In the genomic region with DNA sequence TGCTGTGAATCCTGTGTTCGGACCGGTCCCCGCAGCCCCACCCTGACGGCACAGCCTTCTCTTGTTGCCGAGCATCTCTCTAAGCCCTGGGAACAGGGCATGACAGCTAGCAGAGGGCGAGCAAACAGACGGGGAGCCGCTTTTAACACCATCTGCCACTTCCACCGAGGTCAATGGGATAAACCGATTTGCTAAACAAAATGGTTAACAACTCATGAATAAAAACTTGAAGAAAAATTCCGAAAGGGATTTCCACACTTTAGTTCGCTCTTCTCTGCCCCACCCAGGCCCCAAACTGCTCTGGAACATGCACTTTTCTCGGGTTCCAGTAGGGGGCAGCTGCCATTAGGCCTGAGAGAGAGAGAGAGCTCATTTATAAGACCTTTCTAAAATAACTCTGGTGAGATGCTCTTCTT, we compare ENCODE assay signal across 8 mouse cellular contexts.
A peak's percentile ranks its signal among the peaks of the same experiment; 100 is the strongest.
DNase-seq lines count a peak whose midpoint lies in the region; ATAC-seq and TF ChIP-seq lines count a peak whose summit lies in the region.

No protein-coding gene starts in this region.

- ATAC-seq in kidney, embryonic 16.5 days (ENCODE audit: low FRiP score, low TSS enrichment): no peak
- peak; percentile 83 for ATAC-seq in hindbrain, postnatal 0 days
- peak; percentile 59; the same call in 1 of the 2 replicates for ATAC-seq in neural tube, embryonic 13.5 days (ENCODE audit: low read depth)

- WGBS in kidney, embryonic 16.5 days: 20% methylated on average over 13 of the region's 13 CpGs
- 10% methylated on average over 13 of the region's 13 CpGs for WGBS in hindbrain, postnatal 0 days
- 11% methylated on average over 13 of the region's 13 CpGs for WGBS in neural tube, embryonic 13.5 days

- no peaks in the 10 kb centered on the region for H3K27me3 ChIP-seq in kidney, embryonic 16.5 days (ENCODE audit: insufficient read depth, low read length)
- H3K27me3 ChIP-seq in hindbrain, postnatal 0 days (ENCODE audit: insufficient read depth, low read length): no peaks in the 10 kb centered on the region
- H3K27me3 ChIP-seq in neural tube, embryonic 13.5 days: 0 out of 2 replicates have a peak, but pooled peaks cover 7% of the 10 kb centered on the region

- H3K9ac ChIP-seq in kidney, embryonic 16.5 days (replicated peaks; ENCODE audit: low read length): no peak overlapping the region
- H3K9ac ChIP-seq in ES-E14 (ENCODE audit: insufficient read depth, low read depth, low read length, poor library complexity, severe bottlenecking): no peak overlapping the region
- H3K9ac ChIP-seq in hindbrain, postnatal 0 days (replicated peaks; ENCODE audit: low read length): no peak overlapping the region
- peak overlapping the region; percentile 47; the same call in 1 of the 2 replicates for H3K9ac ChIP-seq in neural tube, embryonic 13.5 days

- DNase-seq in kidney, adult 8-10 months: peak; percentile 8 to 45
- peak; percentile 37 for DNase-seq in ES-E14 (ENCODE audit: low read depth, low spot score)
- peak; percentile 52 to 75 for DNase-seq in cerebellum, postnatal 25 days
- peak; percentile 70 for DNase-seq in hindbrain, postnatal 0 days (ENCODE audit: low spot score)
- no peak for DNase-seq in gastrocnemius, postnatal 25 days
- no peak for DNase-seq in spleen, postnatal 36 days (ENCODE audit: low spot score in 2 of 2)

- peak; percentile 73 for TF ChIP-seq CTCF in hindbrain, postnatal 0 days (IDR thresholded peaks at IDR 0.05; ENCODE audit: low read depth)

- H3K4me2 ChIP-seq in kidney, embryonic 16.5 days (replicated peaks; ENCODE audit: low read depth, low read length): no peak overlapping the region
- H3K4me2 ChIP-seq in hindbrain, postnatal 0 days (ENCODE audit: low read depth, low read length): peak overlapping the region; percentile 29; the same call in 1 of the 2 replicates
- H3K4me2 ChIP-seq in neural tube, embryonic 13.5 days: peak overlapping the region; percentile 30; the same call in 1 of the 2 replicates

- in situ Hi-C loops in ES-E14 (cut with MboI; ENCODE audit: low sequenced_read_pairs in 2 of 2, unreplicated experiment in 2 of 2): no loop called here

- no peaks in the 10 kb centered on the region for H3K4me1 ChIP-seq in kidney, embryonic 16.5 days (ENCODE audit: insufficient read depth, low read length)
- H3K4me1 ChIP-seq in ES-E14 (ENCODE audit: control insufficient read depth in 2 of 2, insufficient read depth in 2 of 2, low read length in 2 of 2, poor library complexity in 1 of 2): no peaks in the 10 kb centered on the region
- peaks cover 6% of the 10 kb centered on the region; the same call in 1 of the 2 replicates for H3K4me1 ChIP-seq in hindbrain, postnatal 0 days (ENCODE audit: insufficient read depth, low read length)
- H3K4me1 ChIP-seq in neural tube, embryonic 13.5 days (replicated peaks): peaks cover 16% of the 10 kb centered on the region

- H3K36me3 ChIP-seq in kidney, embryonic 16.5 days (ENCODE audit: insufficient read depth, low read length): no peaks in the 10 kb centered on the region
- H3K36me3 ChIP-seq in ES-E14 (ENCODE audit: control insufficient read depth, insufficient read depth, low read length, poor library complexity, severe bottlenecking): no peaks in the 10 kb centered on the region
- no peaks in the 10 kb centered on the region for H3K36me3 ChIP-seq in hindbrain, postnatal 0 days (ENCODE audit: insufficient read depth, low read length)
- no peaks in the 10 kb centered on the region for H3K36me3 ChIP-seq in neural tube, embryonic 13.5 days

- H3K9me3 ChIP-seq in kidney, embryonic 16.5 days (ENCODE audit: low read length): no peaks in the 10 kb centered on the region
- H3K9me3 ChIP-seq in ES-E14 (ENCODE audit: control insufficient read depth, insufficient read depth, low read depth, low read length): no peaks in the 10 kb centered on the region
- H3K9me3 ChIP-seq in hindbrain, postnatal 0 days (ENCODE audit: low read length): no peaks in the 10 kb centered on the region
- no peaks in the 10 kb centered on the region for H3K9me3 ChIP-seq in neural tube, embryonic 13.5 days

- no peak overlapping the region for H3K27ac ChIP-seq in kidney, embryonic 16.5 days (ENCODE audit: low read length)
- H3K27ac ChIP-seq in ES-E14 (ENCODE audit: insufficient read depth, low read depth, low read length, poor library complexity, severe bottlenecking): no peak overlapping the region
- no peak overlapping the region for H3K27ac ChIP-seq in hindbrain, postnatal 0 days
- 0 out of 2 replicates have a peak overlapping the region, but pooled peaks have one; percentile 4 for H3K27ac ChIP-seq in neural tube, embryonic 13.5 days (replicated peaks)

- no peak overlapping the region for H3K4me3 ChIP-seq in kidney, embryonic 16.5 days (ENCODE audit: low read length)
- no peak overlapping the region; a peak in 1 of 4 replicates for H3K4me3 ChIP-seq in ES-E14 (ENCODE audit: insufficient read depth in 1 of 2, low read depth in 1 of 2, low read length in 2 of 2, poor library complexity in 1 of 2, severe bottlenecking in 1 of 2)
- no peak overlapping the region for H3K4me3 ChIP-seq in hindbrain, postnatal 0 days (ENCODE audit: low read length)
- no peak overlapping the region for H3K4me3 ChIP-seq in neural tube, embryonic 13.5 days

TF ChIP-seq in ES-E14, 5 proteins besides CTCF, POLR2A, EP300 and RAD21:
- TF ChIP-seq ZC3H11A (IDR thresholded peaks at IDR 0.05; ENCODE audit: borderline replicate concordance, low read depth, low read length): no peak
- TF ChIP-seq HCFC1 (IDR thresholded peaks at IDR 0.05; ENCODE audit: borderline replicate concordance, insufficient read depth, low read length): no peak
- no peak for TF ChIP-seq CHD2 (IDR thresholded peaks at IDR 0.05; ENCODE audit: low read depth, low read length)
- no peak for TF ChIP-seq MAFK (IDR thresholded peaks at IDR 0.05; ENCODE audit: insufficient read depth, low read depth, low read length)
- no peak for TF ChIP-seq ZNF384 (IDR thresholded peaks at IDR 0.05; ENCODE audit: low read depth, low read length)

Comparison
In these comparisons a context has a peak if more than half of its experiments do, and no peak if none do; other contexts are left out.
1. DNase-seq: peak in kidney, adult 8-10 months (2 of 2), ES-E14 (single experiment), cerebellum, postnatal 25 days (2 of 2) and hindbrain, postnatal 0 days (single experiment); none in gastrocnemius, postnatal 25 days (single experiment) and spleen, postnatal 36 days (0 of 2).